ENCODE assay signal across 21 mouse cellular contexts in genomic region chr8:105538940-105539339, GRCm38 (mm10). TPM values are rescaled to one million over a fixed set of nuclear protein-coding genes. Genes with fewer than 3 reads are reported as not detected.
A peak's percentile ranks its signal among the peaks of the same experiment; 100 is the strongest.
DNase-seq lines count a peak whose midpoint lies in the region; ATAC-seq and TF ChIP-seq lines count a peak whose summit lies in the region.
"Had no signal": no experiment of that assay in that cellular context is flagged by ENCODE, and none has a peak within 500 bp of the region (broad histone marks: within the 10 kb centered on the region; RNA-seq: fewer than 3 reads in every experiment).

No protein-coding gene starts in this region.

- peak; percentile 55 for ATAC-seq in lung, postnatal 0 days
- ATAC-seq: forebrain, embryonic 14.5 days; forebrain, embryonic 16.5 days had no signal

- H3K4me1 ChIP-seq in cerebellum, adult 2 months (ENCODE audit: control insufficient read depth, insufficient read depth, low read length): peaks cover 33% of the 10 kb centered on the region
- peaks cover 4% of the 10 kb centered on the region; the same call in 1 of the 2 replicates for H3K4me1 ChIP-seq in lung, postnatal 0 days (ENCODE audit: insufficient read depth, low read depth, low read length)
- H3K4me1 ChIP-seq: forebrain, embryonic 12.5 days had no signal

- WGBS in cerebellum, adult 2 months: 50% methylated on average over 4 of the region's 4 CpGs
- WGBS in lung, postnatal 0 days: 79% methylated on average over 4 of the region's 4 CpGs

- H3K4me3 ChIP-seq in cerebellum, adult 2 months (replicated peaks; ENCODE audit: insufficient read depth, low read depth, low read length): no peak overlapping the region
- no peak overlapping the region for H3K4me3 ChIP-seq in lung, postnatal 0 days (ENCODE audit: low read depth, low read length)
- H3K4me3 ChIP-seq: embryonic facial prominence, embryonic 13.5 days; embryonic facial prominence, embryonic 15.5 days; erythroblast, embryonic 14.5 days; forebrain, embryonic 10.5 days; forebrain, embryonic 12.5 days had no signal

- H3K27ac ChIP-seq in cerebellum, adult 2 months (ENCODE audit: insufficient read depth, low read length): peak overlapping the region; percentile 10; the same call in 1 of the 2 replicates
- no peak overlapping the region for H3K27ac ChIP-seq in lung, postnatal 0 days (ENCODE audit: low read length)
- H3K27ac ChIP-seq: embryonic facial prominence, embryonic 13.5 days; embryonic facial prominence, embryonic 15.5 days; forebrain, embryonic 10.5 days; forebrain, embryonic 12.5 days had no signal

- H3K9ac ChIP-seq in lung, postnatal 0 days (replicated peaks; ENCODE audit: low read depth): no peak overlapping the region
- H3K9ac ChIP-seq: embryonic facial prominence, embryonic 13.5 days; embryonic facial prominence, embryonic 15.5 days; forebrain, embryonic 12.5 days had no signal

- no peak for TF ChIP-seq EP300 in lung, postnatal 0 days (IDR thresholded peaks at IDR 0.05)

- no peaks in the 10 kb centered on the region for H3K27me3 ChIP-seq in cerebellum, adult 2 months (ENCODE audit: control insufficient read depth, insufficient read depth, low read length)
- no peaks in the 10 kb centered on the region for H3K27me3 ChIP-seq in lung, postnatal 0 days (replicated peaks; ENCODE audit: insufficient read depth, low read length)
- H3K27me3 ChIP-seq: embryonic facial prominence, embryonic 13.5 days; embryonic facial prominence, embryonic 15.5 days; forebrain, embryonic 12.5 days had no signal

- H3K4me2 ChIP-seq in lung, postnatal 0 days (replicated peaks; ENCODE audit: low read depth, low read length): no peak overlapping the region
- H3K4me2 ChIP-seq: embryonic facial prominence, embryonic 13.5 days; embryonic facial prominence, embryonic 15.5 days; forebrain, embryonic 12.5 days had no signal

- no peak for DNase-seq in cerebellum, adult 2 months
- DNase-seq in cerebellum, postnatal 36 days: no peak
- DNase-seq in lung, postnatal 0 days (ENCODE audit: low spot score): peak; percentile 55
- no peak for DNase-seq in lung, postnatal 10 days
- DNase-seq in A20 (ENCODE audit: low read depth, low spot score): peak; percentile 47
- DNase-seq: adrenal gland, adult 2 months; adrenal gland, postnatal 10 days; adrenal gland, postnatal 25 days; cerebellum, adult 11 months; cerebellum, adult 18-20 months; cerebellum, adult 9-10 months; cerebellum, postnatal 10 days; cerebellum, postnatal 25 days; embryo, embryonic 11 days had no signal

- H3K9me3 ChIP-seq in lung, postnatal 0 days (ENCODE audit: low read length): no peaks in the 10 kb centered on the region
- H3K9me3 ChIP-seq: embryonic facial prominence, embryonic 13.5 days; embryonic facial prominence, embryonic 15.5 days; forebrain, embryonic 10.5 days; forebrain, embryonic 12.5 days had no signal

- H3K36me3 ChIP-seq in lung, postnatal 0 days (ENCODE audit: insufficient read depth, low read length): peaks cover 20% of the 10 kb centered on the region; the same call in 1 of the 2 replicates

- no peak for TF ChIP-seq CTCF in cerebellum, adult 2 months (IDR thresholded peaks at IDR 0.05; ENCODE audit: borderline replicate concordance, insufficient read depth, low read depth, low read length)
- TF ChIP-seq CTCF in lung, postnatal 0 days (IDR thresholded peaks at IDR 0.05): no peak

- no peak for TF ChIP-seq POLR2A in cerebellum, adult 2 months (IDR thresholded peaks at IDR 0.05; ENCODE audit: borderline replicate concordance, insufficient read depth, low read length)

RNA-seq across cellular contexts. Expression of gene Hsd11b2, which starts 20.4 kb away (rescaled TPM):
- 0.08 TPM in 1 of 2 replicates, not detected in the other for polyA plus RNA-seq in cerebellum, adult 2 months (2012; rRNA removed)
- polyA plus RNA-seq in lung, postnatal 0 days (2015; fragmentation: Nextera tagmentation; extraction: Ambion mirVana): 1.8 and 2.9 TPM in 2 replicates
- polyA plus RNA-seq: erythroblast, embryonic 14.5 days had no signal

RNA-seq across cellular contexts. Expression of gene Atp6v0d1, which starts 26.9 kb away (rescaled TPM):
- polyA plus RNA-seq in cerebellum, adult 2 months (2012; rRNA removed): 333 and 336 TPM in 2 replicates
- polyA plus RNA-seq in lung, postnatal 0 days (2015; fragmentation: Nextera tagmentation; extraction: Ambion mirVana): 141 and 146 TPM in 2 replicates

RNA-seq across cellular contexts. Expression of gene Zdhhc1, which starts 42.2 kb away (rescaled TPM):
- polyA plus RNA-seq in cerebellum, adult 2 months (2012; rRNA removed): 64.7 and 67.9 TPM in 2 replicates
- 40.6 and 41.7 TPM in 2 replicates for polyA plus RNA-seq in lung, postnatal 0 days (2015; fragmentation: Nextera tagmentation; extraction: Ambion mirVana)

Comparison
In these comparisons a context has a peak if more than half of its experiments do, and no peak if none do; other contexts are left out.
1. DNase-seq: peak in lung, postnatal 0 days (single experiment) and A20 (single experiment); none in cerebellum, adult 2 months (0 of 2), cerebellum, postnatal 36 days (0 of 2) and lung, postnatal 10 days (single experiment).